Mouse (Mus musculus) brain, embryonic 14.5 days (tissue): ENCODE data around the gene Ulk3. TPM values are rescaled to one million over a fixed set of nuclear protein-coding genes. Genes with fewer than 3 reads are reported as not detected.
A peak's percentile ranks its signal among the peaks of the same experiment; 100 is the strongest.

Source experiments
- DNase-seq: peaks from one replicate; pipeline ENCODE4 v3.0.0-alpha.2; 2011; ENCODE audit warnings: low read depth
- CTCF ChIP-seq: fragments of 200-500 bp; IDR thresholded peaks from 2 replicates; pipeline ENCODE4 v1.5.1; 2012; ENCODE audit warnings: inconsistent platforms, mild to moderate bottlenecking, moderate library complexity, borderline replicate concordance; ENCODE audit not compliant: insufficient read depth, insufficient read length; ENCODE audit errors: extremely low read depth
- POLR2A ChIP-seq: fragments of 200-500 bp; IDR thresholded peaks from 2 replicates; pipeline ENCODE4 v1.6.1; 2012; ENCODE audit warnings: mild to moderate bottlenecking, inconsistent platforms, borderline replicate concordance; ENCODE audit not compliant: poor library complexity, insufficient read depth, insufficient read length, severe bottlenecking; ENCODE audit errors: extremely low read depth
- polyA plus RNA-seq: library from polyadenylated mRNA; depleted of rRNA; stranded (reverse); fragments of >200 nt; gene quantifications from 2 replicates; pipeline ENCODE4 v1.2.3, GENCODE M21; 2012

Ulk3 gene
- polyA plus RNA-seq, 1 experiment = 42.1 TPM

DNA sequence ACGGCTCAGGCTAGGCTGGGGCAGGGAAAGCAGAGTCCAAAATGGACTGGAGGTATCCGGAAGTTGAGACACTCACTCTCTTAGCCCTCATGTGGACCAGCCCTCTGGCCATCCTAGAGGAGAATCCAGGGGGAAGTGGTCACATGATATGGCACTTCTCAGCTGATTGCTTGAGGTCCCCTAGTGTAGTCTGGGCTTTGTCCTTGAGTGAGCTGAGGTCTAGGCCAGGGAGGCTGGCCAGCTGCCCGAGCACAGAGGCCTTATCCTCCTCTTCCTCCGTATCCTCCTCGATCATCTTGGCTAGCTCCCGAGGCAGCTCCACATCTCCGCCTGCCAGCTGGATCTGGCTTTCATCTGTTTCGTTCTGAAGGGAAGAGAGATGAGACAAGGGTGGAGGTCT is 12.8 kb downstream of the Ulk3 start:
- TF ChIP-seq POLR2A (no peak), CTCF (no peak)
- no peak for DNase-seq

- DNase-seq = no peak
- TF ChIP-seq CTCF (no peak), POLR2A (no peak)
These were observed 15.6 kb downstream of the Ulk3 start for GRCm38 (mm10) chr9:57604875-57605274.

- TF ChIP-seq POLR2A (no peak), CTCF (no peak)
- no peak for DNase-seq
These were observed 16.3 kb downstream of the Ulk3 start for GRCm38 (mm10) chr9:57605503-57605902.

- DNase-seq = peak; percentile 59
These were observed 17.0 kb downstream of the Ulk3 start, which contains the start of gene Cplx3 for GRCm38 (mm10) chr9:57606139-57606851. Gene Cplx3, minus strand, starts transcription at chr9:57606281.

DNA sequence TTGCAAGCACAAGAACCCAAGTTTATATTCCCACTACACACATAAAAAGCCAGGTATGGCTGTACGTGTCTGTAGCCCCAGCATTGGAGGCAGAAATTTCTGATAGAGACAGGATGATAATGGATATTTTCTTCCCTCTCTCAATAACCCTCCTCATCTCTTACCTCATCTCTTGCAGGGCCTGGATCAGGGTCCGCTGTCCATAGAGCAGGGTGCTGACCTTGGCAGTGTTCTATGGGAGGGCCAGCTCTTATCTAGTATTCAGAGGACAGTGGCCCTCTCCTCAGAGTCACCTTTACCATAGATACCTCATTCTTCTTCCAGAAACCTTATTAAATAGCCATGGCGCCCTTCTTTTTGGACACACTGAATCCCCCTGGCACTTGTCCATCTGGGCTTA is 20.6 kb downstream of the Ulk3 start:
- TF ChIP-seq CTCF = no peak
- no peak for TF ChIP-seq POLR2A
- DNase-seq = no peak

More at GRCm38 (mm10) chr9:57606139-57606851, 17.0 kb downstream of the Ulk3 start, which contains the start of gene Cplx3:
- no peak for TF ChIP-seq POLR2A
- TF ChIP-seq CTCF = no peak

DNA sequence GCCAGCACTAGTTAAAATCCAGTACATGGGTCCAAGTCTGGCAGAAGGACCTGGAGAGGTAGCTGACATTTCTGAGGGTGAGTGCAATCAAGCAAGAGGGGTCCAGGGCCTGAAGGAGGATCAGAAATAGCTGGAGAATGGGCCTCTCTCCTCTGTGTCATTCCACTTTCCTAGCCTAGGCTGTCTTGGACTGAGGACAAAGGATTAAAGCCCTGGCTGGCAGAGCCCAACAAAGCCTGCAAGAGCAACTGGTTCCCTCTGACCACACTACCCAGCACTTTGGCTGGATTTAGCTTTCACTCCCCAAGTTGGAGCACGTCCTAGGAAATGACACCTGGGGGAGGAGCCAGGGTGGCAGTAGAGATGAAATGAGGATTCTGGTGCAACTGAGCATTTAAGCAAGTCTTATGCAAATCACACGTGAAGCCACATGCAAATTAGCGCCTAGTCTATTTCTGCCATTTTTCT is 21.1 kb downstream of the Ulk3 start:
- DNase-seq = peak; percentile 85
- TF ChIP-seq CTCF = no peak
- no peak for TF ChIP-seq POLR2A

DNA sequence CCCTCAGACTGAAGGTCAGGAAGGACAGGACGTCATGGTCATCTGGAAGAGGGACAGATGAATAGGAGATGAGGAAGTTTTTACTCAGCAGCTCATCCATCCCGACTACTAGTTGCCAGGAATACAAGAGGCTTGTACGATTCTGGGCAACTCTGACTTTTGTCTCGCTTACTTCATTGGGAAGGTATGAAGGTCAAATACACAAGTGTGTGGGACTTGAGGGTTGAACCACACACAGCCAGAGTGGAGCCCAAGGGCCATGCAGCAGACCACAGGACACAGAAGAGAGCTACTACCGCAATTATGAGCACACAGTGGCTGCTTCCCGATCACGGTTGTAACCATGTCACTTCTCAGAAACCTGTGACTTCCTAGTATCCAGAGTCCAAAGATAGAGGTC is 23.3 kb downstream of the Ulk3 start:
- DNase-seq = no peak
- TF ChIP-seq POLR2A (no peak), CTCF (no peak)

DNA sequence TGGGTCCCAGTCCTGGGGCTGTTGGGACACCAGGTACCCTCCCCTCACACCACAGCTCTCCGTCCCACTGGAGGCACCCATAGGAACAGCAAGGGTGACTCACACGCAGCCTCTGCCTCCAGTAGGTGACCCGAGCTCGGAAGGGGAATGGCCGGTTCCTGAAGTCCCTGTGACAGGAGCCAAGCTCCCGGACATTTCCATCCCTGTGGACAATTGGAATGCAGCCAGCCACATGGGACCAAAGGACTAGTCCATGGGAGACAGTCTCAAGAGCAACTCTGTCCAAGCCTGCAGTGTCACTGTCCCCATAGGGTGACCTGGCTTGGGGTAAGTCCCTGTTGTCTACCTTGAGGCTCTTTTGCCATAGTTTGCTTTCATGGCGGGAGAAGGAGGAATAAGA is 24.7 kb downstream of the Ulk3 start:
- no peak for DNase-seq
- no peak for TF ChIP-seq CTCF
- TF ChIP-seq POLR2A = no peak

DNA sequence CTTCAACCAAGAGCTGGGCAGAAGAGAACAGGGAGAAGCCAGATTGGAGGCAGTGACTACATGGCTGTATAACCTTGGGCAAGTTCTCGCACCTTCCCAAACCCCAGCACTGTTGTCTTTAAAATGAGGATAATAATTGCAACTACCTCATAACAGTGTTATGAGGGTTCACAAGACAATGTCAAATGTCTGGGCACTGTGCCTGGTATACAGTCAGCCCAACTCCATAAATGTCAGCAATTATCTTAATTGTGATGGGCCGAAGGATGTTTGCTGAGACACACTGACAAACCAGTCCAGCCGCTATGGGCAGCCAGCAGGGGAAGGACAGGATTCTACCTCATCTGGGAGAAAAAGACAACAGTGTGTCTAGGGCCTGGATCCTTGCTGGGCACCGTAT is 25.5 kb downstream of the Ulk3 start:
- no peak for TF ChIP-seq POLR2A
- TF ChIP-seq CTCF = no peak

GRCm38 (mm10) chr9:57617556-57618169 is 28.4 kb downstream of the Ulk3 start:
- no peak for DNase-seq
- TF ChIP-seq POLR2A (no peak), CTCF (no peak)

More for the DNA sequence above, 25.5 kb downstream of the Ulk3 start:
- no peak for DNase-seq

- no peak for DNase-seq
- TF ChIP-seq POLR2A (no peak), CTCF (no peak)
These were observed 29.6 kb downstream of the Ulk3 start for GRCm38 (mm10) chr9:57618854-57619253.
